1 mouse cellular context compared by ENCODE assay signal in genomic region chr9:44721154-44721876, GRCm38 (mm10).
TF ChIP-seq lines count a peak whose summit lies in the region.

No protein-coding gene starts in this region.

TF ChIP-seq in C2C12, 6 proteins besides CTCF, POLR2A, EP300 and RAD21:
- TF ChIP-seq USF1 (IDR thresholded peaks at IDR 0.05; ENCODE audit: low read depth) (no peak), FOSL1 (IDR thresholded peaks at IDR 0.05; ENCODE audit: insufficient read depth, low read length, poor library complexity, severe bottlenecking) (no peak), MAX (IDR thresholded peaks at IDR 0.05) (no peak)
